Mouse (Mus musculus) midbrain, postnatal 0 days (tissue): ENCODE results near the gene Trim71. TPM values are rescaled to one million over a fixed set of nuclear protein-coding genes. Genes with fewer than 3 reads are reported as not detected.

ENCODE experiments used
- ATAC-seq: fragments of 200-750 bp; cut with Nextera tagmentation; 2 replicates; pipeline ENCODE4 v1.8.0; 2017; ENCODE audit warnings: moderate number of reproducible peaks, mild to moderate bottlenecking, moderate TSS enrichment, moderate library complexity; ENCODE audit not compliant: low FRiP score
- DNase-seq: peaks from one replicate; pipeline ENCODE4 v3.0.0-alpha.2; 2015; ENCODE audit warnings: low spot score
- H3K27ac ChIP-seq: fragments of 300-500 bp; sonication (generic); 2 replicates; pipeline ENCODE4 v1.5.1; 2014; ENCODE audit warnings: low read depth, mild to moderate bottlenecking, low read length, mixed read lengths
- H3K27me3 ChIP-seq: fragments of 300-500 bp; sonication (generic); 2 replicates; pipeline ENCODE4 v1.6.1; 2014; ENCODE audit warnings: low read length, control low read depth, mixed read lengths; ENCODE audit not compliant: insufficient read depth
- H3K36me3 ChIP-seq: fragments of 300-500 bp; sonication (generic); 2 replicates; pipeline ENCODE4 v1.6.1; 2014; ENCODE audit warnings: low read length, control low read depth, mixed read lengths; ENCODE audit not compliant: insufficient read depth
- H3K4me1 ChIP-seq: fragments of 300-500 bp; sonication (generic); 2 replicates; pipeline ENCODE4 v1.6.1; 2014; ENCODE audit warnings: mild to moderate bottlenecking, control low read depth, antibody characterized with exemption, low read length, mixed read lengths; ENCODE audit not compliant: insufficient read depth
- H3K4me2 ChIP-seq: fragments of 300-500 bp; sonication (generic); 2 replicates; pipeline ENCODE4 v1.6.1; 2014; ENCODE audit warnings: low read depth, mild to moderate bottlenecking, low read length, mixed read lengths; ENCODE audit not compliant: poor library complexity, severe bottlenecking
- H3K4me3 ChIP-seq: fragments of 300-500 bp; sonication (generic); 2 replicates; pipeline ENCODE4 v1.5.1; 2014; ENCODE audit warnings: low read depth, mild to moderate bottlenecking, low read length, moderate library complexity
- H3K9ac ChIP-seq: fragments of 300-500 bp; sonication (generic); replicated peaks from 2 replicates; pipeline ENCODE4 v1.6.1; 2014; ENCODE audit warnings: mild to moderate bottlenecking, low read length, moderate library complexity, mixed read lengths; ENCODE audit not compliant: poor library complexity, severe bottlenecking
- H3K9me3 ChIP-seq: fragments of 300-500 bp; sonication (generic); 2 replicates; pipeline ENCODE4 v1.6.1; 2016; ENCODE audit warnings: low read length, control low read depth
- CTCF ChIP-seq: IDR thresholded peaks from 2 replicates; pipeline ENCODE4 v1.5.1; 2016; ENCODE audit warnings: antibody characterized with exemption, mild to moderate bottlenecking
- WGBS: fragments of 180-500 bp; shearing (Covaris S2); extraction: QIAGEN DNeasy Blood & Tissue Kit; methylation state at CpG from one replicate; pipeline ENCODE4 v1.1.7; 2014; 5-methylcytosine and 5-hydroxymethylcytosine counted together
- polyA plus RNA-seq: library from polyadenylated mRNA; unstranded; fragments of >200 nt; fragmentation: Nextera tagmentation; extraction: Ambion mirVana; gene quantifications from 2 replicates; pipeline ENCODE4 v1.2.1, GENCODE M21; 2015
- total RNA-seq: library from RNA; depleted of rRNA; stranded (reverse); fragments of >200 nt; gene quantifications from 2 replicates; pipeline ENCODE4 v1.2.3, GENCODE M21; 2014; rRNA removed

The Trim71 gene
- total and polyA plus RNA-seq, 2 experiments from 2014 or later: 0.14 to 0.27 TPM

GRCm38 (mm10) chr9:114458436-114458835 is 105.7 kb downstream of the Trim71 start:
- Histone ChIP-seq H3K4me1 (no peaks in the 10 kb centered on the region), H3K4me2 (no peak overlapping the region), H3K9me3 (no peaks in the 10 kb centered on the region), H3K27me3 (no peaks in the 10 kb centered on the region), H3K4me3 (no peak overlapping the region), H3K27ac (no peak overlapping the region), H3K9ac (no peak overlapping the region), H3K36me3 (peaks cover 29% of the 10 kb centered on the region)
- no peak for TF ChIP-seq CTCF
- DNase-seq: no peak
- 88% methylated on average over 3 of the region's 3 CpGs for WGBS
- ATAC-seq: no peak

Other genes with a start within 250 kb of the Trim71 start
- gene Bcl2a1c, start 234.2 kb downstream of the Trim71 start, total RNA-seq: not detected in 2 replicates
- gene Bcl2a1c, start 234.2 kb downstream of the Trim71 start, polyA plus RNA-seq: not detected in 2 replicates
- 12.6 and 21.4 TPM in 2 replicates for gene Crtap, start 173.7 kb downstream of the Trim71 start, total RNA-seq
- gene Crtap, start 173.7 kb downstream of the Trim71 start, polyA plus RNA-seq: 25.8 and 26.0 TPM in 2 replicates
- gene Glb1, start 163.3 kb downstream of the Trim71 start, total RNA-seq: 29.6 and 38.0 TPM in 2 replicates
- 32.1 and 35.3 TPM in 2 replicates for gene Glb1, start 163.3 kb downstream of the Trim71 start, polyA plus RNA-seq
- gene Tmppe, start 163.3 kb downstream of the Trim71 start, total RNA-seq: 6.4 and 6.6 TPM in 2 replicates
- gene Tmppe, start 163.3 kb downstream of the Trim71 start, polyA plus RNA-seq: 6.4 and 7.4 TPM in 2 replicates
- not detected in 2 replicates for gene Ccr4, start 59.5 kb downstream of the Trim71 start, total RNA-seq
- gene Ccr4, start 59.5 kb downstream of the Trim71 start, polyA plus RNA-seq: not detected in 2 replicates
- not detected in 2 replicates for gene C130032M10Rik, start 48.7 kb downstream of the Trim71 start, total RNA-seq
- not detected in 2 replicates for gene C130032M10Rik, start 48.7 kb downstream of the Trim71 start, polyA plus RNA-seq
- gene Cnot10, start 75.8 kb upstream of the Trim71 start, total RNA-seq: 34.7 and 43.2 TPM in 2 replicates
- 47.2 and 50.1 TPM in 2 replicates for gene Cnot10, start 75.8 kb upstream of the Trim71 start, polyA plus RNA-seq
- 124 and 131 TPM in 2 replicates for gene Dync1li1, start 124.4 kb upstream of the Trim71 start, total RNA-seq
- gene Dync1li1, start 124.4 kb upstream of the Trim71 start, polyA plus RNA-seq: 148 and 160 TPM in 2 replicates
- gene Cmtm6, start 166.7 kb upstream of the Trim71 start, total RNA-seq: 19.3 and 20.0 TPM in 2 replicates
- 19.2 and 21.5 TPM in 2 replicates for gene Cmtm6, start 166.7 kb upstream of the Trim71 start, polyA plus RNA-seq
- 13.7 and 15.6 TPM in 2 replicates for gene Cmtm7, start 217.5 kb upstream of the Trim71 start, total RNA-seq
- 8.0 and 9.1 TPM in 2 replicates for gene Cmtm7, start 217.5 kb upstream of the Trim71 start, polyA plus RNA-seq